Mouse (Mus musculus) heart, postnatal 0 days (tissue): ENCODE measurements around the gene Ttc28. TPM values are rescaled to one million over a fixed set of nuclear protein-coding genes. Genes with fewer than 3 reads are reported as not detected.

Experiments
- ATAC-seq: fragments of 200-750 bp; cut with Nextera tagmentation; 2 replicates; pipeline ENCODE4 v1.8.0; 2017; ENCODE audit warnings: low read depth, moderate number of reproducible peaks, moderate library complexity; ENCODE audit not compliant: insufficient read depth
- DNase-seq: peaks from one replicate; pipeline ENCODE4 v3.0.0-alpha.2; 2016; ENCODE audit warnings: low spot score
- H3K27ac ChIP-seq: fragments of 300-500 bp; sonication (generic); 2 replicates; pipeline ENCODE4 v1.5.1; 2014; ENCODE audit warnings: low read depth, mild to moderate bottlenecking
- H3K27me3 ChIP-seq: fragments of 300-500 bp; sonication (generic); 2 replicates; pipeline ENCODE4 v1.6.1; 2014; ENCODE audit warnings: low read length, mixed read lengths; ENCODE audit not compliant: control insufficient read depth, insufficient read depth
- H3K36me3 ChIP-seq: fragments of 300-500 bp; sonication (generic); replicated peaks from 2 replicates; pipeline ENCODE4 v1.6.1; 2014; ENCODE audit warnings: low read length, mixed read lengths; ENCODE audit not compliant: control insufficient read depth, insufficient read depth
- H3K4me1 ChIP-seq: fragments of 300-500 bp; sonication (generic); 2 replicates; pipeline ENCODE4 v1.6.1; 2014; ENCODE audit warnings: antibody characterized with exemption; ENCODE audit not compliant: control insufficient read depth, insufficient read depth
- H3K4me2 ChIP-seq: fragments of 300-500 bp; sonication (generic); 2 replicates; pipeline ENCODE4 v1.6.1; 2014; ENCODE audit warnings: low read depth, mild to moderate bottlenecking, low read length, moderate library complexity
- H3K4me3 ChIP-seq: fragments of 300-500 bp; sonication (generic); 2 replicates; pipeline ENCODE4 v1.5.1; 2014; ENCODE audit warnings: low read depth, low read length
- H3K9ac ChIP-seq: fragments of 300-500 bp; sonication (generic); replicated peaks from 2 replicates; pipeline ENCODE4 v1.6.1; 2014; ENCODE audit warnings: low read depth, low read length, mixed read lengths
- H3K9me3 ChIP-seq: fragments of 300-500 bp; sonication (generic); replicated peaks from 2 replicates; pipeline ENCODE4 v1.6.1; 2016; ENCODE audit warnings: low read length; ENCODE audit not compliant: control insufficient read depth
- CTCF ChIP-seq: IDR thresholded peaks from 2 replicates; pipeline ENCODE4 v1.5.1; 2016; ENCODE audit warnings: antibody characterized with exemption, control low read depth, low read depth
- EP300 ChIP-seq: IDR thresholded peaks from 2 replicates; pipeline ENCODE4 v1.6.1; 2016; ENCODE audit warnings: antibody characterized with exemption, low read depth
- WGBS: fragments of 180-500 bp; shearing (Covaris S2); extraction: QIAGEN DNeasy Blood & Tissue Kit; methylation state at CpG from one replicate; pipeline ENCODE4 v1.1.7; 2014; 5-methylcytosine and 5-hydroxymethylcytosine counted together
- polyA plus RNA-seq: library from polyadenylated mRNA; unstranded; fragments of >200 nt; fragmentation: Nextera tagmentation; extraction: Ambion mirVana; gene quantifications from 2 replicates; pipeline ENCODE4 v1.2.1, GENCODE M21; 2015
- total RNA-seq: library from RNA; depleted of rRNA; stranded (reverse); fragments of >200 nt; gene quantifications from 2 replicates; pipeline ENCODE4 v1.2.3, GENCODE M21; 2014; ENCODE audit warnings: low replicate concordance

The Ttc28 gene
- total and polyA plus RNA-seq, 2 experiments from 2014 or later, result 4.6 to 14.2 TPM

DNA sequence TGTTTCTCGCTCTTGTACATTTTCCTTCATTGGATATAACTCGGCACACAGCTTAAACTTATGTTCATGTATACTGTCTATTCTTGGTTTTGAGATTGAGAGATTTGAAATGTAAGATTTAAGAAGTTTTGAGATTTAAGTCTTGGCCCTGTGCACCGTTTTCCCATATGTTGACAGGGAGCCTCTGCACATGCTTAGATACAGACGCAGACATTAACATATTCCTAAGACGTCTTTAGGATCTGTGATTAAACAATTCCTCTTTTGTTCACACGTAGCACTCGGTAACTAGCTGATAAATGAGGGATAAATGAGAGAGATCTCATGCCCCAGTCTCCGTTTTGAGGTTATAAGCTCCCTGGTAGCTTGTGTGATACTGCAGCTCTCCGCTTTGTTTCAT lies 174.8 kb downstream of the Ttc28 start:
- no peaks in the 10 kb centered on the region for H3K36me3 ChIP-seq
- no peak for TF ChIP-seq CTCF
- no peak for TF ChIP-seq EP300
- H3K4me3 ChIP-seq, result no peak overlapping the region
- H3K4me2 ChIP-seq, result no peak overlapping the region
- no peaks in the 10 kb centered on the region for H3K9me3 ChIP-seq
- peaks cover 25% of the 10 kb centered on the region for H3K27me3 ChIP-seq
- WGBS, result 64% methylated on average over 9 of the region's 9 CpGs
- no peak for DNase-seq
- ATAC-seq, result no peak
- H3K27ac ChIP-seq, result no peak overlapping the region
- H3K9ac ChIP-seq, result no peak overlapping the region
- H3K4me1 ChIP-seq, result peaks cover 15% of the 10 kb centered on the region; the same call in 1 of the 2 replicates

- peaks cover 15% of the 10 kb centered on the region; the same call in 1 of the 2 replicates for H3K4me1 ChIP-seq
- no peaks in the 10 kb centered on the region for H3K9me3 ChIP-seq
- no peak overlapping the region for H3K27ac ChIP-seq
- 64% methylated on average over 17 of the region's 17 CpGs for WGBS
- TF ChIP-seq CTCF (no peak), EP300 (no peak)
- H3K4me2 ChIP-seq, result no peak overlapping the region
- H3K36me3 ChIP-seq, result no peaks in the 10 kb centered on the region
- no peak overlapping the region for H3K9ac ChIP-seq
- peaks cover 29% of the 10 kb centered on the region for H3K27me3 ChIP-seq
- no peak overlapping the region for H3K4me3 ChIP-seq
- ATAC-seq, result no peak
- no peak for DNase-seq
These were observed 175.3 kb downstream of the Ttc28 start for GRCm38 (mm10) chr5:111054848-111055428.

- Histone ChIP-seq H3K9ac (no peak overlapping the region), H3K27me3 (peaks cover 33% of the 10 kb centered on the region), H3K9me3 (no peaks in the 10 kb centered on the region), H3K4me3 (no peak overlapping the region), H3K27ac (no peak overlapping the region), H3K36me3 (no peaks in the 10 kb centered on the region), H3K4me2 (no peak overlapping the region), H3K4me1 (peaks cover 15% of the 10 kb centered on the region; the same call in 1 of the 2 replicates)
- DNase-seq (no peak), ATAC-seq (no peak)
- 69% methylated on average over 8 of the region's 8 CpGs for WGBS
- TF ChIP-seq CTCF (no peak), EP300 (no peak)
These were observed 175.9 kb downstream of the Ttc28 start for GRCm38 (mm10) chr5:111055507-111055906.

- peaks cover 15% of the 10 kb centered on the region; the same call in 1 of the 2 replicates for H3K4me1 ChIP-seq
- no peak overlapping the region for H3K27ac ChIP-seq
- no peak for TF ChIP-seq EP300
- TF ChIP-seq CTCF, result no peak
- WGBS, result 47% methylated on average over 7 of the region's 7 CpGs
- peak; percentile 35 for DNase-seq
- no peak overlapping the region for H3K4me3 ChIP-seq
- H3K36me3 ChIP-seq, result no peaks in the 10 kb centered on the region
- H3K9ac ChIP-seq, result no peak overlapping the region
- H3K4me2 ChIP-seq, result no peak overlapping the region
- H3K27me3 ChIP-seq, result peaks cover 37% of the 10 kb centered on the region
- no peaks in the 10 kb centered on the region for H3K9me3 ChIP-seq
- peak; percentile 86 for ATAC-seq
These were observed 177.5 kb downstream of the Ttc28 start for GRCm38 (mm10) chr5:111057084-111057483.

DNA sequence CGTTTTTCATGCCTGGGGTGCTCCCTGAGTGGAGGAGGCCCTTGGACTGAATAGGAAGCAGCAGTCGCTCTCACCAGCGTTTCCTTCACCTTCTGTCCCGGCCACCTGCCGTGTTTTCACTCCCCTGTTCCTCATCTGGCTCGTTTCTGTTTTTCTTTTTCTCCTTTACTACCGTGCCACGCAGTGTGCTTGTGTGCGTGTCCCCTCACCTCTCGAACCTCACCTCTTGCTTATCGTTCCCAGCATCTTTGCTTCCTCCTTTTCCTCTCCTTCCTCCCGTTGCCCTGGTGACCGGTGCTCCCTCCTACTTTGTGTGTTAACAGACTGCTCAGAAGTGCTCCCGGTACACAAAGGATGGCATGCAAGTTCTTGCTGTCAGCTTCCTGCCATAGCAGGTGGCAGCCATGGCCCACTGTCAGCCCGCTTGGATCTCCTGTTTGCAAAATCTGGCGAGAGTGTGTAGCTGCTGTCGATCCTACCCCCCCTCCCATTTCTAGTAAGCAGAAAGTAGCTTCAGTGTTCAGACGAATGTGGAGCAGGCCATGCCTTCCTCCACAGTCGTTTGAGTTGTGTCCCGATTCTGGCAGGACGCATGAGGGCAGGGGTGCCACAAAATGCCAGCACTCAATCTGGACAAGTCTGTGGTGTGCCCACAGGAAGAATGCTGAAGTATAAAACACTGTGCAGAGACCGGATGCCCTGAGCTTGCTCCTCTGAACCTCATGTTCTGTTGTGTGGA lies 179.0 kb downstream of the Ttc28 start:
- Histone ChIP-seq H3K4me1 (peaks cover 15% of the 10 kb centered on the region; the same call in 1 of the 2 replicates), H3K4me3 (no peak overlapping the region), H3K27me3 (peaks cover 28% of the 10 kb centered on the region), H3K36me3 (no peaks in the 10 kb centered on the region), H3K9me3 (no peaks in the 10 kb centered on the region), H3K9ac (no peak overlapping the region), H3K4me2 (no peak overlapping the region), H3K27ac (0 out of 2 replicates have a peak overlapping the region, but pooled peaks have one; percentile 20)
- ATAC-seq, result no peak
- TF ChIP-seq CTCF (no peak), EP300 (no peak)
- WGBS, result 71% methylated on average over 22 of the region's 22 CpGs
- DNase-seq, result no peak
